Mouse (Mus musculus) embryonic fibroblast, embryonic 13.5 days (primary cell): ENCODE measurements at regions not wholly inside any gene's neighbourhood (a gene's known extent, or its start where the extent isn't known, plus 50 kb on each side); places are given as distances from the start of the nearest gene placed in this dataset.

Experiments
- CTCF ChIP-seq: IDR thresholded peaks from 2 replicates; pipeline ENCODE4 v1.5.1; 2011; ENCODE audit warnings: mild to moderate bottlenecking, control low read depth, low read length, moderate library complexity, borderline replicate concordance; ENCODE audit not compliant: insufficient read depth
- POLR2A ChIP-seq: IDR thresholded peaks from 2 replicates; pipeline ENCODE4 v1.6.1; 2011; ENCODE audit warnings: low read depth, mild to moderate bottlenecking, control low read depth, low read length, moderate library complexity

- TF ChIP-seq CTCF (no peak), POLR2A (no peak)
These were observed 74.9 kb upstream of the Cplx2 start for GRCm38 (mm10) chr13:54296260-54296555.
